Mouse (Mus musculus): ENCODE measurements around the gene Spindoc. TPM values are rescaled to one million over a fixed set of nuclear protein-coding genes. Genes with fewer than 3 reads are reported as not detected.

The Spindoc gene
- polyA plus RNA-seq, 1 experiment from 2014 or later, result 23.7 TPM

GRCm38 (mm10) chr19:7345235-7345755 lies 37.5 kb downstream of the Spindoc start:
- DNase-seq (ENCODE audit: low spot score) (peak; percentile 75), ATAC-seq (replicated peaks; ENCODE audit: low FRiP score, low TSS enrichment, low read depth) (no peak)
- 20% methylated on average over 4 of the region's 4 CpGs for WGBS
- Histone ChIP-seq H3K4me3 (ENCODE audit: low read depth, low read length) (no peak overlapping the region), H3K27ac (ENCODE audit: low read depth) (no peak overlapping the region), H3K4me2 (ENCODE audit: low read length) (no peak overlapping the region), H3K9ac (ENCODE audit: low read length) (no peak overlapping the region), H3K36me3 (ENCODE audit: control insufficient read depth, insufficient read depth, low read length) (no peaks in the 10 kb centered on the region), H3K9me3 (ENCODE audit: control insufficient read depth, low read length) (no peaks in the 10 kb centered on the region), H3K27me3 (replicated peaks; ENCODE audit: control insufficient read depth, insufficient read depth, low read length) (no peaks in the 10 kb centered on the region), H3K4me1 (replicated peaks; ENCODE audit: control insufficient read depth, insufficient read depth, low read length) (peaks cover 4% of the 10 kb centered on the region; the same call in 1 of the 2 replicates)

- Histone ChIP-seq H3K27ac (ENCODE audit: low read depth) (no peak overlapping the region), H3K9me3 (ENCODE audit: control insufficient read depth, low read length) (no peaks in the 10 kb centered on the region), H3K36me3 (ENCODE audit: control insufficient read depth, insufficient read depth, low read length) (no peaks in the 10 kb centered on the region), H3K9ac (ENCODE audit: low read length) (no peak overlapping the region), H3K27me3 (replicated peaks; ENCODE audit: control insufficient read depth, insufficient read depth, low read length) (no peaks in the 10 kb centered on the region), H3K4me2 (ENCODE audit: low read length) (no peak overlapping the region), H3K4me1 (replicated peaks; ENCODE audit: control insufficient read depth, insufficient read depth, low read length) (peaks cover 28% of the 10 kb centered on the region), H3K4me3 (ENCODE audit: low read depth, low read length) (no peak overlapping the region)
- ATAC-seq (replicated peaks; ENCODE audit: low FRiP score, low TSS enrichment, low read depth), result no peak
- no peak for DNase-seq (ENCODE audit: low spot score)
- WGBS, result 74% methylated on average over 2 of the region's 2 CpGs
Observed at GRCm38 (mm10) chr19:7342646-7343045, 40.1 kb downstream of the Spindoc start.

GRCm38 (mm10) chr19:7341512-7342397 lies 41.0 kb downstream of the Spindoc start, which contains the start of gene Mark2:
Gene Mark2, minus strand, starts transcription at chr19:7341860.
- Histone ChIP-seq H3K36me3 (ENCODE audit: control insufficient read depth, insufficient read depth, low read length) (no peaks in the 10 kb centered on the region), H3K4me3 (ENCODE audit: low read depth, low read length) (peak within 1 kb of the TSS; percentile 93), H3K9ac (ENCODE audit: low read length) (peak within 1 kb of the TSS; percentile 90), H3K27me3 (replicated peaks; ENCODE audit: control insufficient read depth, insufficient read depth, low read length) (no peaks in the 10 kb centered on the region), H3K4me2 (ENCODE audit: low read length) (peak within 1 kb of the TSS; percentile 78), H3K9me3 (ENCODE audit: control insufficient read depth, low read length) (no peaks in the 10 kb centered on the region), H3K4me1 (replicated peaks; ENCODE audit: control insufficient read depth, insufficient read depth, low read length) (peaks cover 28% of the 10 kb centered on the region), H3K27ac (ENCODE audit: low read depth) (peak within 1 kb of the TSS; percentile 84)
- ATAC-seq (replicated peaks; ENCODE audit: low FRiP score, low TSS enrichment, low read depth), result peak; percentile 92
- DNase-seq (ENCODE audit: low spot score), result peak; percentile 98
- WGBS, result 2% methylated on average over 60 of the region's 63 CpGs

GRCm38 (mm10) chr19:7340780-7341475 lies 41.9 kb downstream of the Spindoc start:
- peak; percentile 83 for ATAC-seq (replicated peaks; ENCODE audit: low FRiP score, low TSS enrichment, low read depth)
- Histone ChIP-seq H3K27me3 (replicated peaks; ENCODE audit: control insufficient read depth, insufficient read depth, low read length) (no peaks in the 10 kb centered on the region), H3K4me2 (ENCODE audit: low read length) (peak overlapping the region; percentile 78), H3K4me3 (ENCODE audit: low read depth, low read length) (peak overlapping the region; percentile 93), H3K9me3 (ENCODE audit: control insufficient read depth, low read length) (no peaks in the 10 kb centered on the region), H3K36me3 (ENCODE audit: control insufficient read depth, insufficient read depth, low read length) (no peaks in the 10 kb centered on the region), H3K9ac (ENCODE audit: low read length) (peak overlapping the region; percentile 90), H3K27ac (ENCODE audit: low read depth) (peak overlapping the region; percentile 84), H3K4me1 (replicated peaks; ENCODE audit: control insufficient read depth, insufficient read depth, low read length) (peaks cover 28% of the 10 kb centered on the region)
- 2% methylated on average over 36 of the region's 46 CpGs for WGBS
- DNase-seq (ENCODE audit: low spot score), result peak; percentile 71

GRCm38 (mm10) chr19:7340371-7340779 lies 42.4 kb downstream of the Spindoc start:
- H3K4me1 ChIP-seq (replicated peaks; ENCODE audit: control insufficient read depth, insufficient read depth, low read length), result peaks cover 28% of the 10 kb centered on the region
- no peaks in the 10 kb centered on the region for H3K9me3 ChIP-seq (ENCODE audit: control insufficient read depth, low read length)
- peak overlapping the region; percentile 90 for H3K9ac ChIP-seq (ENCODE audit: low read length)
- H3K27me3 ChIP-seq (replicated peaks; ENCODE audit: control insufficient read depth, insufficient read depth, low read length), result no peaks in the 10 kb centered on the region
- WGBS, result under 1% methylated on average over 15 of the region's 15 CpGs
- H3K4me2 ChIP-seq (ENCODE audit: low read length), result peak overlapping the region; percentile 78
- ATAC-seq (replicated peaks; ENCODE audit: low FRiP score, low TSS enrichment, low read depth) (no peak), DNase-seq (ENCODE audit: low spot score) (peak; percentile 68)
- H3K27ac ChIP-seq (ENCODE audit: low read depth), result peak overlapping the region; percentile 84; the same call in 1 of the 2 replicates
- no peaks in the 10 kb centered on the region for H3K36me3 ChIP-seq (ENCODE audit: control insufficient read depth, insufficient read depth, low read length)
- H3K4me3 ChIP-seq (ENCODE audit: low read depth, low read length), result peak overlapping the region; percentile 93

GRCm38 (mm10) chr19:7339867-7340266 lies 42.9 kb downstream of the Spindoc start:
- Histone ChIP-seq H3K9me3 (ENCODE audit: control insufficient read depth, low read length) (no peaks in the 10 kb centered on the region), H3K4me1 (replicated peaks; ENCODE audit: control insufficient read depth, insufficient read depth, low read length) (peaks cover 28% of the 10 kb centered on the region), H3K4me3 (ENCODE audit: low read depth, low read length) (peak overlapping the region; percentile 93), H3K36me3 (ENCODE audit: control insufficient read depth, insufficient read depth, low read length) (no peaks in the 10 kb centered on the region), H3K27me3 (replicated peaks; ENCODE audit: control insufficient read depth, insufficient read depth, low read length) (no peaks in the 10 kb centered on the region), H3K27ac (ENCODE audit: low read depth) (no peak overlapping the region), H3K9ac (ENCODE audit: low read length) (peak overlapping the region; percentile 90), H3K4me2 (ENCODE audit: low read length) (peak overlapping the region; percentile 78)
- no peak for ATAC-seq (replicated peaks; ENCODE audit: low FRiP score, low TSS enrichment, low read depth)
- DNase-seq (ENCODE audit: low spot score), result no peak
- 27% methylated on average over 4 of the region's 4 CpGs for WGBS

DNA sequence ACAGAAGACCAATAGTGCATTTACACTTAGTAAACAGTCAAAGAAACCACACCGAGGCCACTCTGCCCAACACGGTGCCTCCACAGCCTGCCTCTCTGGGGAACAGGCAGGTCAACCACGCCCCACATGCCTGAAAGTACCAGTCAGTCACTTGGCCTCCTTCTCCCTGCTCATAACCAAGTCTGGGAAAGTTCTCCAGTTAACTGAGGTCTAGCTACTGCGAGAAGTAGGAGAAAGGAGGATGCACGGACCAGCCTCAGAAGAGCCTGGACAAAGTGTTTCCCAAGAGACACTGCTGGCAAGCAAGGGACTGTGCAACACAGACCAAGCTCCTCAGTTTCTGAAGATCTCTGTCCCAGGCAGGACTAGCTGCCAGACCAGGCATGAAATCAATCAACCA lies 43.8 kb downstream of the Spindoc start:
- peaks cover 28% of the 10 kb centered on the region for H3K4me1 ChIP-seq (replicated peaks; ENCODE audit: control insufficient read depth, insufficient read depth, low read length)
- 40% methylated on average over 5 of the region's 5 CpGs for WGBS

GRCm38 (mm10) chr19:7337781-7338342 lies 44.9 kb downstream of the Spindoc start:
- DNase-seq (ENCODE audit: low spot score) (no peak), ATAC-seq (replicated peaks; ENCODE audit: low FRiP score, low TSS enrichment, low read depth) (no peak)
- Histone ChIP-seq H3K4me2 (ENCODE audit: low read length) (no peak overlapping the region), H3K4me1 (replicated peaks; ENCODE audit: control insufficient read depth, insufficient read depth, low read length) (peaks cover 28% of the 10 kb centered on the region), H3K36me3 (ENCODE audit: control insufficient read depth, insufficient read depth, low read length) (no peaks in the 10 kb centered on the region), H3K27me3 (replicated peaks; ENCODE audit: control insufficient read depth, insufficient read depth, low read length) (no peaks in the 10 kb centered on the region), H3K9me3 (ENCODE audit: control insufficient read depth, low read length) (no peaks in the 10 kb centered on the region), H3K9ac (ENCODE audit: low read length) (no peak overlapping the region), H3K27ac (ENCODE audit: low read depth) (no peak overlapping the region), H3K4me3 (ENCODE audit: low read depth, low read length) (no peak overlapping the region)
- 49% methylated on average over 2 of the region's 2 CpGs for WGBS

More for the DNA sequence above, 43.8 kb downstream of the Spindoc start:
- peak overlapping the region; percentile 90; the same call in 1 of the 2 replicates for H3K9ac ChIP-seq (ENCODE audit: low read length)
- ATAC-seq (replicated peaks; ENCODE audit: low FRiP score, low TSS enrichment, low read depth) (no peak), DNase-seq (ENCODE audit: low spot score) (no peak)
- no peak overlapping the region for H3K27ac ChIP-seq (ENCODE audit: low read depth)
- H3K4me3 ChIP-seq (ENCODE audit: low read depth, low read length), result peak overlapping the region; percentile 93
- H3K4me2 ChIP-seq (ENCODE audit: low read length), result peak overlapping the region; percentile 78
- no peaks in the 10 kb centered on the region for H3K27me3 ChIP-seq (replicated peaks; ENCODE audit: control insufficient read depth, insufficient read depth, low read length)
- no peaks in the 10 kb centered on the region for H3K36me3 ChIP-seq (ENCODE audit: control insufficient read depth, insufficient read depth, low read length)
- no peaks in the 10 kb centered on the region for H3K9me3 ChIP-seq (ENCODE audit: control insufficient read depth, low read length)

Data from intestine, embryonic 14.5 days (tissue).